Mouse (Mus musculus): ENCODE measurements around the gene Fbn1.

Gene Fbn1

GRCm38 (mm10) chr2:125507893-125508292 is at the start of gene Fbn1:
TSS of gene Fbn1 (minus strand) at chr2:125507993.
- DNase-seq = no peak

GRCm38 (mm10) chr2:125555830-125556229 is 48.0 kb upstream of the Fbn1 start:
- DNase-seq = no peak

GRCm38 (mm10) chr2:125548806-125549578 is 41.2 kb upstream of the Fbn1 start:
- DNase-seq = no peak

- no peak for DNase-seq
Measured at GRCm38 (mm10) chr2:125544986-125545385, 37.2 kb upstream of the Fbn1 start.

- DNase-seq = no peak
Measured at GRCm38 (mm10) chr2:125543646-125544045, 35.9 kb upstream of the Fbn1 start.

GRCm38 (mm10) chr2:125541451-125541850 is 33.7 kb upstream of the Fbn1 start:
- no peak for DNase-seq

- peak; percentile 3 for DNase-seq
Measured at GRCm38 (mm10) chr2:125540579-125540978, 32.8 kb upstream of the Fbn1 start.

- no peak for DNase-seq
Measured at GRCm38 (mm10) chr2:125539640-125540039, 31.8 kb upstream of the Fbn1 start.

GRCm38 (mm10) chr2:125530665-125531064 is 22.9 kb upstream of the Fbn1 start:
- no peak for DNase-seq

GRCm38 (mm10) chr2:125526566-125526965 is 18.8 kb upstream of the Fbn1 start:
- DNase-seq = no peak

- DNase-seq = no peak
Measured at GRCm38 (mm10) chr2:125525484-125525883, 17.7 kb upstream of the Fbn1 start.

GRCm38 (mm10) chr2:125516594-125516993 is 8.8 kb upstream of the Fbn1 start:
- peak; percentile 48 for DNase-seq

GRCm38 (mm10) chr2:125515291-125516057 is 7.7 kb upstream of the Fbn1 start:
- no peak for DNase-seq

GRCm38 (mm10) chr2:125514391-125514790 is 6.6 kb upstream of the Fbn1 start:
- no peak for DNase-seq

GRCm38 (mm10) chr2:125512544-125512943 is 4.8 kb upstream of the Fbn1 start:
- no peak for DNase-seq

- DNase-seq = no peak
Measured at GRCm38 (mm10) chr2:125511898-125512297, 4.1 kb upstream of the Fbn1 start.

- no peak for DNase-seq
Measured at GRCm38 (mm10) chr2:125510752-125511151, 3.0 kb upstream of the Fbn1 start.

- no peak for DNase-seq
Measured at GRCm38 (mm10) chr2:125508381-125508780, 588 bp upstream of the Fbn1 start.

GRCm38 (mm10) chr2:125506316-125507054 is 1.3 kb downstream of the Fbn1 start:
- no peak for DNase-seq

- no peak for DNase-seq
Measured at GRCm38 (mm10) chr2:125505746-125506315, 2.0 kb downstream of the Fbn1 start.

- DNase-seq = no peak
Measured at GRCm38 (mm10) chr2:125505006-125505745, 2.6 kb downstream of the Fbn1 start, which contains the start of gene Gm9913. TSS of gene Gm9913 (plus strand) at chr2:125505089.

GRCm38 (mm10) chr2:125501526-125501925 is 6.3 kb downstream of the Fbn1 start:
- no peak for DNase-seq

Measured in kidney, adult 9 months (tissue).